Mouse (Mus musculus) v-Abl transformed pro-B cells (cell line): ENCODE data around the gene Cpne1.

Source experiments
- in situ Hi-C, 2 experiments: fragments of 400-800 bp; cut with MboI; formaldehyde crosslinking; loops; one replicate each; pipeline ENCODE4 v1.15.1; 2025; ENCODE audit not compliant: unreplicated experiment in 2 of 2

Gene Cpne1

GRCm38 (mm10) chr2:156084541-156084940 is 27.2 kb downstream of the Cpne1 start:
- in situ Hi-C loops, result no loop called here

DNA sequence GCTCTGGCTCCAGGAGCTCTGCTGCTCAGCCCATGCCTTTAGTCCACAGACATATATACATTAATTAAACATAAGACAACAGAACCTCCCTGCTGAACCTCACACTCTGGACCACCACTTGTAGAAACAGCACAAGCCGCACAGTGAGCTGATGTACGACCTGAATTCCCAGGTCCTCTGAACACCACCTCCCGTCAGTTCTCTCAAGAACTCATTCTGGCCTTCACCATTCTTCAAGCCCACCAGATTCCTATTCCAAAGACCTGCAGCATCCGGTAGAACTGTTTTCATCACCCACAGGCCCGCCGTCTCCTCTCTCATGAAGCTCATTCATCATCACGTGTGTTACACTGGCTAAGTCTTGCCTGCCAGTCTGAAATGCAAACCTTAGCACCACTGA is 31.4 kb downstream of the Cpne1 start:
- in situ Hi-C loops, result no loop called here

- in situ Hi-C loops, result no loop called here
These were observed 32.1 kb downstream of the Cpne1 start for GRCm38 (mm10) chr2:156079674-156080073.

DNA sequence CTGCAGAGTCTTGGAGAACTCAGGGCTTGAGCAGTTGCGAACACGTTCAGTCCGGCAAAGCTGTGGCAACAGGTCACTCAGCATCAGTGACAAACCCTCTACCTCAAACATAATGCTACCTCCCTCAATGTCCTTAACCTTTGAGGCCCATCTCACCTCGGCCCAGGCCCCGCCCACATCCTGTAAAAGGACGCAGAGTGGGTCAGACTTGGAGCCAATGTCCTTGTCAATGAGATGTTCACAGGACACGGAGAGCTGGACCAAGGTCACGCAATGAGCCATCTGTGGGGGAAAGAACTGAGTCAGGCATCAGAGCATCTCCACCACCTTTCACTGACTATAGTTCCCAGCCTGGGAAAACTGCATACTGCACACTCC is 32.6 kb downstream of the Cpne1 start:
- in situ Hi-C loops, result no loop called here

DNA sequence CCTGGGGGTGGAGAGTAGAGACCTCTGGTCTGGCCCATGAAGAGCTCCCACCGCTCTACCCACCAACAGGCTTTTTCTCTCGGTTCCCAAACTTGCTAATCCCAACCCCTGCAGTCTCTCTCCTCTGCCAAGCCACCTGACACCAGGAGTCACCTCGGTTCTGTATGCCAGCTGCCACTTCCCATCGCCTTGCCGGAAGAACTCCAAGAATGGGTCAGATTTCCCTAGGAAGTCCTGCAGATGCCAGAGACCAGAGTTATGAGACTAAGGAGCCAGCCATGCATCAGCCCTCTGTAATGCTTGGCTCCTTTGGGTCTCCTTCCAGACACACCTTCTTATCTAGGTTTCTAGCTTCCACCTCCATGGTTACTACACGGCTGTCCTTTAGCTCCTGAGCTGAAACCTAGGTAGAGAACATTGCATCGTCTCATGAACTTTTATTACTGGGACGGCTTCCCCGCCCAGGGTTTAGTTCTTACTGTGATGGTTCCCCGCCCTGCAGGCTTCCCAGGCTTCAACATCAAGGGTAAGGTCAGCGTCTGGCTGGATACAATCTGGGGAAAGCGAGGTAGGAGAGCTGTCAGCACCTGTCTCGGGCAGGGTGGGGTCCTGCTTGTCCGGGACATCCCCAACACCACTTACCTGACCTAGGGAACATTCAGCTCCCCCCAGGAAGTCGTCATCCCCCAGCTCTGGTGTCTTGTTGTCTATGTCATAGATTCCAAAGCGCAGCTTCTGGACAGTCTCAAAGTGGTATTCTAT is 33.2 kb downstream of the Cpne1 start:
- in situ Hi-C loops, result no loop called here

GRCm38 (mm10) chr2:156077461-156077860 is 34.3 kb downstream of the Cpne1 start:
- in situ Hi-C loops, result no loop called here

DNA sequence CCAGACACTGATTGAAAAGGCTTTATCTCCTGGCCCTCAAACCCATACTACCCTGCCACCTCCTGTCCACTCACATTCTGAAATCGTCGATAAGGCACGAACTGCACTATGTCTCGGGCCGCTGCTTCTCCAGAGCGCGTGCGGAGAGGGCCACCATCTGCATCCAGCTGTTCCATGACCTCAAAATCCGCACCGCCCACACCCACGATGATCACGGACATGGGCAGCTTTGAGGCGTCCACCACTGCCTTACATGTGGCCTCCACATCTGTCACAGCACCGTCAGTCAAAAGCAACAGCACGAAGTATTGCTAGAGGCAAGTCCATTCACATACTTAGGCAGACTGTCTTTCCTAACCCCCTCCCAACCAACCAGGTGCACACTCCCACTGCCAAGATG is 38.0 kb downstream of the Cpne1 start:
- in situ Hi-C loops, result no loop called here

- in situ Hi-C loops, result no loop called here
These were observed 40.5 kb downstream of the Cpne1 start for GRCm38 (mm10) chr2:156071236-156071635.

DNA sequence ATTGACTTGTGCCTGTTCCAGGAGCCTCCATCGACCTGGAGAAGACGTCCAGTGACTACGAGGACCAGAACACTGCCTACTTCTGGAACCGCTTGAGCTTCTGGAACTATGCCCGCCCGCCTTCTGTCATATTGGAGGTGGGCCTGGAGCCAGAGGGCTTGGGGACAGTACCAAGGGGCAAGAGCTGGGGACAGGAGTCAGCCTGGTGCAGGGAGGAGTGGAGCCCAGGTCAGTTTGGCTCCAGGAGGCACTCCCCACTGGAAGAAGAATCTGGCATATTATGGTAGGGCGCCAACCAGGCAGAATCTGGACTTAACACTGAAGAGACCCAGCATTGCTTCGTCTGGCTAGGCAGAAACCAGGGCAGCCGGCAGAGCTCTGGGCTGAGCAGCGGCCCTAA is 43.8 kb downstream of the Cpne1 start:
- in situ Hi-C loops, result no loop called here

GRCm38 (mm10) chr2:156066126-156066525 is 45.6 kb downstream of the Cpne1 start:
- in situ Hi-C loops, result no loop called here

DNA sequence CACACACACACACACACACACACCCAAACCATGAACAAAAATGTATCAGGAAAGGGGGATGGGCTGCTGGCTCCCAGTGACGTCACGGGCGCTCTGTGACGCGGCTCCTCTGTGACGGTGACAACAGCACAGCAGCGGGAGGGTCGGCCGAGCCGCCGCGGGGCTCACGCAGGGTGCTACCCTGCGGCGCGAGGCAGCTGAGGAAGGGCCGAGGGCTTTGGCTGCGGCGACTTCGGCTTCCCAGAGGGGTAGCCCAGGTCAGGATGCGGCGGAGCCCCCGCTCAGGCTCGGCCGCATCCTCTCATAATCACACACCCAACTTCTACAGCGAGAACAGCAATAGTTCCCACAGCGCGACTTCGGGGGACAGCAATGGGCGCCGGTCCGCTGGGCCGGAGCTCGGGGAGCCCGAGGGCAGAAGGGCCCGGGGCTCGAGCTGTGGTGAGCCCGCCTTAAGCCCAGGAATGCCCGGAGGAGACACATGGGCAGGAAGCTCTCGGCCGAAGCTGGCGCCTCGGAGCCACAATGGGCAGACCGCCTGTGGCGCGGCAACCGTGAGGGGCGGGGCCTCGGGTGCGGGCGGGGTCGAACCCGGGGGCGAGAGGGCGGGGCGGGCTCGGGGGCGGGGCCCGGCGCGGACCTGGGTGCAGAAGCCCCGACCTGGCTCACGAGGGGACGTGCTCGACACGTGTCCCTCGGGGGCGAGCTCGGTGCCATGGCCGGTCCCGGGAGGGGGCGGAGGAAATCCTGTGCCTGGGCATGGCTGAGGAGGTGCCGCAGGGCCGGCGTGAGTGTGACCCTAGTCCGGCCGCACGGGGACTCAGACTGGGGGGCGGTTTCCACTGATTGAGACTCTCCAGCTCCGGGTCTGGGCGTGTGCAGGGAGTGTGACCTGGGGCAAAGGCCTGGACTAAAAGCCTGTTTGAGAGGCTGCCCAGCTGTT is 46.4 kb downstream of the Cpne1 start, which contains the start of gene Spag4:
Gene Spag4 (plus strand): TSS at position 77 of the 943 bp plus-strand sequence.
- in situ Hi-C loops, result no loop called here

DNA sequence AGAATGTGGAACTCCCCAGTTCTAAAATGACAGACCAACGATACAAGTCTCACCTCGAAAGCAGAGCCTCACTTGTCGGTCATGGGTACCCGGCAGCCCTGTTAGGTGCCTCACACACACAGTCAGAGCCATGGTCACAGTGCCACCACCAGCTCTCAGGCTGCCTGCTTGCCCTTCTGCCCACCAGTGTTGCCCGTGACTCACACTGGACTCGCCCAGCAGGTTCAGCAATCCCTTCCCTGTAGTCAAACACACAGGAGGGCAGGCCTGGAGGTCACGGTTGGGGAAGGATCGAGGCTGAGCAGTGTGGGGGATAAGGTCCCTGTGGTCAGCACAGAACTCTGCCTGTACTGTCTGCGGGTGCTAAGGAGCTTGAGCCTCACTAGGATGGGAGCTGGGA is 58.9 kb downstream of the Cpne1 start, which contains the start of gene Fer1l4:
Gene Fer1l4 (minus strand): TSS at position 132 of the 400 bp plus-strand sequence.
- in situ Hi-C loops, result no loop called here

DNA sequence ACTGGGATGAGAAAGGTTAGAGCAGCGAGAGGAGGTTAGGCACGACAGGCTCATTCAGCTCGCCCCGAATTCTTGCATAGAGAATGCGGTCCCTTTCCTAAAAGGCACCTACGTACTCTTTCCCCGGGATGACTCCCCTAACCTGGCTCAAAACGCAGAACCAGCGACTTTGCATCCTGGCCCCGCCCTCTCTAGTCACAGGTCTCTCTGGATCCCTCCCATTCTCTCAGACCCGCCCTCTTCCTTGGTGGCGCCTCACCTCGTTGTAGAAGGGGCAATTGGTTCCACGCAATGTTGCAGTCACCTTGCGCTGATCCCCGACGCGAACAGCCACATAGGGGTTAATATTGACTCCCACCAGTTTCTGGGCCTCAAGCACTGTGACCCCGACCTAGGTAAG is 63.8 kb downstream of the Cpne1 start:
- in situ Hi-C loops, result loop anchor here in 1 of 2 experiments (25.0 kb wide), 1 partner anchor 439 kb away; no protein-coding TSS in a partner anchor

- in situ Hi-C loops, result loop anchor here in 1 of 2 experiments (25.0 kb wide), 1 partner anchor 444 kb away; no protein-coding TSS in a partner anchor
These were observed 68.9 kb downstream of the Cpne1 start for GRCm38 (mm10) chr2:156042903-156043302.

- in situ Hi-C loops, result loop anchor here in 1 of 2 experiments (25.0 kb wide), 1 partner anchor 448 kb away; no protein-coding TSS in a partner anchor
These were observed 72.4 kb downstream of the Cpne1 start for GRCm38 (mm10) chr2:156039390-156039789.

DNA sequence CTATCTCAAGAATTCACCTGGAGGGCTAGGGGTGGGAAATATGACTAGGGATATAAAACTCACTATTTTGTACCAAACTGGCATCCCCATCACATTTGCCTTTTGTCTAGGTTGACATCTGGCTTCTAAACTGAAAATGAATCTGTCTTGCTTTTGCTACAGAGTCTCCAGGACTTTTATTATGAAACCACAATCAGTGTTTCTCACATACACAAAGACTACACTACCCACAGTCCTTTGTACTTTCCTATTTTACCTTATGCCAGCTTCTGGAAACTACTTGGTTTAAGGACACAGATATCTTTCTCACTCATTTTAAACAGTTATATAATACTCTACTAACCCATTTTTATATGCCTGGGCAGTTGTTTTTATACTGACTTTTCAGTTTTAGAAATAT is 86.3 kb downstream of the Cpne1 start:
- in situ Hi-C loops, result loop anchor here in 1 of 2 experiments (25.0 kb wide), 1 partner anchor 462 kb away; no protein-coding TSS in a partner anchor
